Mouse (Mus musculus): ENCODE data around the gene Tmem63c.

GRCm38 (mm10) chr12:87018756-87019155 lies 2.4 kb upstream of the Tmem63c start:
- no peak for TF ChIP-seq CTCF (conservative IDR thresholded peaks at IDR 0.05; ENCODE audit: low read length)
- no peak for TF ChIP-seq NANOG (IDR thresholded peaks at IDR 0.05; ENCODE audit: borderline replicate concordance, low read length)

Measured in E14TG2a.4 (cell line).